Mouse (Mus musculus) frontal cortex, adult 2 months (tissue): ENCODE results near the gene Ogfod2. TPM values are rescaled to one million over a fixed set of nuclear protein-coding genes. Genes with fewer than 3 reads are reported as not detected.

Experiments
- DNase-seq, 2 experiments: peaks; one replicate each; pipeline ENCODE4 v3.0.0; 2022; ENCODE audit warnings: low spot score in 1 of 2; ENCODE audit errors: extremely low spot score in 1 of 2
- polyA plus RNA-seq: library from polyadenylated mRNA; depleted of rRNA; stranded (reverse); fragments of >200 nt; gene quantifications from 2 replicates; pipeline ENCODE4 v1.2.3, GENCODE M21; 2012

Gene Ogfod2
- polyA plus RNA-seq, 1 experiment: 43.2 TPM

- no peak for DNase-seq
Measured at GRCm38 (mm10) chr5:124093852-124094604, 18.1 kb upstream of the Ogfod2 start.

GRCm38 (mm10) chr5:124095077-124095581 lies 17.0 kb upstream of the Ogfod2 start:
- no peak for DNase-seq

- peak; percentile 97 to 99 for DNase-seq
Measured at GRCm38 (mm10) chr5:124095596-124096232, 16.4 kb upstream of the Ogfod2 start, which contains the start of gene Abcb9. Abcb9 (minus strand) TSS chr5:124095798.

GRCm38 (mm10) chr5:124098923-124099322 lies 13.2 kb upstream of the Ogfod2 start:
- no peak for DNase-seq

GRCm38 (mm10) chr5:124100128-124101044 lies 11.7 kb upstream of the Ogfod2 start:
- no peak for DNase-seq

GRCm38 (mm10) chr5:124102326-124102725 lies 9.8 kb upstream of the Ogfod2 start:
- DNase-seq: no peak

GRCm38 (mm10) chr5:124103020-124103419 lies 9.1 kb upstream of the Ogfod2 start:
- DNase-seq: no peak

GRCm38 (mm10) chr5:124103552-124103951 lies 8.5 kb upstream of the Ogfod2 start:
- DNase-seq: no peak

GRCm38 (mm10) chr5:124111077-124111741 lies 888 bp upstream of the Ogfod2 start:
- DNase-seq: no peak

- DNase-seq: no peak
Measured at GRCm38 (mm10) chr5:124112531-124112930, 434 bp downstream of the Ogfod2 start.

- DNase-seq: peak in 1 of 2 experiments; percentile 72
Measured at GRCm38 (mm10) chr5:124113030-124113429, 933 bp downstream of the Ogfod2 start.

- DNase-seq: no peak
Measured at GRCm38 (mm10) chr5:124114276-124115025, 2.4 kb downstream of the Ogfod2 start.

- no peak for DNase-seq
Measured at GRCm38 (mm10) chr5:124115531-124115930, 3.4 kb downstream of the Ogfod2 start.

- DNase-seq: peak in 1 of 2 experiments; percentile 86
Measured at GRCm38 (mm10) chr5:124115990-124116845, 4.1 kb downstream of the Ogfod2 start, which contains the start of gene Arl6ip4. Arl6ip4 (plus strand) TSS chr5:124116089.

GRCm38 (mm10) chr5:124119204-124119603 lies 7.1 kb downstream of the Ogfod2 start:
- no peak for DNase-seq

- no peak for DNase-seq
Measured at GRCm38 (mm10) chr5:124122357-124122756, 10.3 kb downstream of the Ogfod2 start.

- DNase-seq: no peak
Measured at GRCm38 (mm10) chr5:124125093-124125492, 13.0 kb downstream of the Ogfod2 start.

GRCm38 (mm10) chr5:124134261-124134660 lies 22.2 kb downstream of the Ogfod2 start:
- no peak for DNase-seq
